Comparison of ENCODE assay signal across 9 mouse cellular contexts in genomic region chr12:30128561-30129410, GRCm38 (mm10). TPM values are rescaled to one million over a fixed set of nuclear protein-coding genes. Genes with fewer than 3 reads are reported as not detected.
DNase-seq lines count a peak whose midpoint lies in the region; ATAC-seq lines count a peak whose summit lies in the region.
"Had no signal": no experiment of that assay in that cellular context is flagged by ENCODE, and none has a peak within 500 bp of the region (broad histone marks: within the 10 kb centered on the region; RNA-seq: fewer than 3 reads in every experiment).

No protein-coding gene starts in this region.

- H3K4me3 ChIP-seq in embryonic facial prominence, embryonic 15.5 days (replicated peaks): no peak overlapping the region
- H3K4me3 ChIP-seq: heart, embryonic 13.5 days had no signal

- ATAC-seq in embryonic facial prominence, embryonic 15.5 days (ENCODE audit: insufficient number of reproducible peaks, low FRiP score, low TSS enrichment, low read depth): 0 out of 2 replicates have a peak, but pooled peaks have one; percentile 39

- H3K4me1 ChIP-seq in embryonic facial prominence, embryonic 15.5 days: no peaks in the 10 kb centered on the region

- H3K9ac ChIP-seq in embryonic facial prominence, embryonic 15.5 days: no peak overlapping the region
- H3K9ac ChIP-seq: heart, embryonic 13.5 days had no signal

- no peak overlapping the region for H3K27ac ChIP-seq in embryonic facial prominence, embryonic 15.5 days (replicated peaks)
- H3K27ac ChIP-seq: heart, embryonic 13.5 days had no signal

- 57% methylated on average over 7 of the region's 7 CpGs for WGBS in embryonic facial prominence, embryonic 15.5 days

- no peaks in the 10 kb centered on the region for H3K9me3 ChIP-seq in embryonic facial prominence, embryonic 15.5 days (replicated peaks)
- H3K9me3 ChIP-seq: heart, embryonic 13.5 days had no signal

- H3K4me2 ChIP-seq in embryonic facial prominence, embryonic 15.5 days (replicated peaks): no peak overlapping the region
- H3K4me2 ChIP-seq: heart, embryonic 13.5 days had no signal

- DNase-seq in MN1 (ENCODE audit: low spot score): peak; percentile 17
- peak; percentile 86 for DNase-seq in brain, adult 2 months (ENCODE audit: low read depth, low spot score)
- DNase-seq in heart, postnatal 36 days: peak; percentile 56 to 61
- peak; percentile 47 to 75 for DNase-seq in layer of hippocampus, adult 8-10 months (ENCODE audit: low spot score in 2 of 2)
- DNase-seq in lung, postnatal 14 days: peak; percentile 75
- peak; percentile 79 for DNase-seq in right cerebral cortex, postnatal 14 days
- DNase-seq in spleen, adult 12 weeks (ENCODE audit: low spot score): no peak

- H3K27me3 ChIP-seq in embryonic facial prominence, embryonic 15.5 days: no peaks in the 10 kb centered on the region; the same call in 1 of the 2 replicates

- intact Hi-C loops in heart, postnatal 36 days (cut with DNase I): loop anchor here (1.0 to 5.0 kb wide), 3 partner anchors 76 to 450 kb away; no protein-coding TSS in a partner anchor

- H3K36me3 ChIP-seq in embryonic facial prominence, embryonic 15.5 days: no peaks in the 10 kb centered on the region
- H3K36me3 ChIP-seq: heart, embryonic 13.5 days had no signal

RNA-seq across cellular contexts. Expression of gene Tpo, which starts 3.6 kb away (rescaled TPM):
- 0.08 TPM in 1 of 2 replicates, not detected in the other for polyA plus RNA-seq in embryonic facial prominence, embryonic 15.5 days (2015; fragmentation: Nextera tagmentation; extraction: Ambion mirVana)
- not detected for total RNA-seq in heart, postnatal 36 days (2021)
- total RNA-seq in layer of hippocampus, adult 8-10 months (2022): under 1 TPM in 3 of 4 experiments, not detected in 1; 0.09 to 0.54 (median 0.47) TPM
